In genomic region chr15:102045691-102046090, GRCm38 (mm10) we compare ENCODE assay signal across 24 mouse cellular contexts. TPM values are rescaled to one million over a fixed set of nuclear protein-coding genes. Genes with fewer than 3 reads are reported as not detected.
DNase-seq lines count a peak whose midpoint lies in the region; ATAC-seq and TF ChIP-seq lines count a peak whose summit lies in the region.
"Had no signal": no experiment of that assay in that cellular context is flagged by ENCODE, and none has a peak within 500 bp of the region (broad histone marks: within the 10 kb centered on the region; RNA-seq: fewer than 3 reads in every experiment).

No protein-coding gene starts in this region.

- TF ChIP-seq EP300 in stomach, postnatal 0 days (optimal IDR thresholded peaks at IDR 0.05), result no peak

- H3K4me2 ChIP-seq in stomach, postnatal 0 days (replicated peaks; ENCODE audit: low read depth), result no peak overlapping the region
- H3K4me2 ChIP-seq: embryonic facial prominence, embryonic 12.5 days; embryonic facial prominence, embryonic 15.5 days; forebrain, embryonic 12.5 days; forebrain, embryonic 15.5 days; hindbrain, embryonic 13.5 days; intestine, embryonic 15.5 days had no signal

- 81% methylated on average over 10 of the region's 10 CpGs for WGBS in stomach, postnatal 0 days

- in situ Hi-C loops in Patski (cut with MboI; ENCODE audit: low pct_unique_long_range_greater_than_20kb), result no loop called here

- H3K9me3 ChIP-seq in stomach, postnatal 0 days (ENCODE audit: control insufficient read depth, low read length), result no peaks in the 10 kb centered on the region
- H3K9me3 ChIP-seq: embryonic facial prominence, embryonic 12.5 days; embryonic facial prominence, embryonic 15.5 days; forebrain, embryonic 12.5 days; forebrain, embryonic 15.5 days; heart, embryonic 10.5 days; hindbrain, embryonic 13.5 days; intestine, embryonic 15.5 days had no signal

- CTCF ChIA-PET in Patski (lab: Charles Lee), result interaction anchor here (1.4 kb wide), 1 partner anchor 20 kb away, joined by 4 read pairs; no protein-coding TSS in a partner anchor

- peak; percentile 95 for ATAC-seq in Patski
- peak; percentile 30; the same call in 1 of the 2 replicates for ATAC-seq in stomach, postnatal 0 days (ENCODE audit: low FRiP score, low TSS enrichment)
- no peak for ATAC-seq in activated CD4-positive, CD25-positive, alpha-beta regulatory T cell, adult 4 months
- ATAC-seq: forebrain, embryonic 15.5 days; hindbrain, embryonic 16.5 days had no signal

- H3K79me2 ChIP-seq in C2C12 (ENCODE audit: control insufficient read depth, insufficient read depth), result no peaks in the 10 kb centered on the region

- no peaks in the 10 kb centered on the region for H3K79me3 ChIP-seq in C2C12 (ENCODE audit: low read depth)

- no peak overlapping the region for H3ac ChIP-seq in C2C12 (ENCODE audit: control insufficient read depth, insufficient read length, low read depth)

- POLR2A ChIA-PET in Patski (lab: Charles Lee), result interaction anchor here (0.7 kb wide), 1 partner anchor 751 kb away, joined by 3 read pairs; no protein-coding TSS in a partner anchor

- no peak overlapping the region for H3K9ac ChIP-seq in stomach, postnatal 0 days (ENCODE audit: low read length)
- H3K9ac ChIP-seq: embryonic facial prominence, embryonic 12.5 days; embryonic facial prominence, embryonic 15.5 days; forebrain, embryonic 12.5 days; forebrain, embryonic 15.5 days; hindbrain, embryonic 13.5 days; intestine, embryonic 15.5 days had no signal

- H3K4me1 ChIP-seq in stomach, postnatal 0 days (replicated peaks; ENCODE audit: control insufficient read depth, insufficient read depth), result no peaks in the 10 kb centered on the region
- H3K4me1 ChIP-seq: embryonic facial prominence, embryonic 12.5 days; embryonic facial prominence, embryonic 15.5 days; forebrain, embryonic 12.5 days; forebrain, embryonic 15.5 days; heart, embryonic 10.5 days; hindbrain, embryonic 13.5 days; intestine, embryonic 15.5 days had no signal

- peak; percentile 94 for DNase-seq in 3T3-L1 (ENCODE audit: low read depth, low spot score)
- peak; percentile 85 for DNase-seq in Patski (ENCODE audit: low read depth, low spot score)
- DNase-seq in stomach, postnatal 0 days (ENCODE audit: low spot score), result no peak
- DNase-seq in kidney, postnatal 25 days, result no peak
- DNase-seq in left cerebral cortex, postnatal 25 days (ENCODE audit: low spot score in 2 of 2), result no peak
- DNase-seq: adrenal gland, postnatal 10 days; adrenal gland, postnatal 36 days; cerebellum, adult 18-20 months; cerebellum, adult 9-10 months; cerebellum, postnatal 14 days; gastrocnemius, postnatal 25 days; heart, adult 2 months; kidney, adult 11 months had no signal

- H3K27me3 ChIP-seq in C2C12 (ENCODE audit: control insufficient read depth, insufficient read depth, insufficient read length) (no peaks in the 10 kb centered on the region), Patski (no peaks in the 10 kb centered on the region)
- H3K27me3 ChIP-seq in stomach, postnatal 0 days (ENCODE audit: control insufficient read depth, insufficient read depth, low read length), result no peaks in the 10 kb centered on the region
- H3K27me3 ChIP-seq: embryonic facial prominence, embryonic 12.5 days; embryonic facial prominence, embryonic 15.5 days; forebrain, embryonic 15.5 days; hindbrain, embryonic 13.5 days; intestine, embryonic 15.5 days had no signal

- TF ChIP-seq CTCF in C2C12 (IDR thresholded peaks at IDR 0.05; ENCODE audit: control insufficient read depth, insufficient read depth, insufficient read length), result no peak
- TF ChIP-seq CTCF in Patski (IDR thresholded peaks at IDR 0.05), result no peak
- TF ChIP-seq CTCF in stomach, postnatal 0 days (IDR thresholded peaks at IDR 0.05; ENCODE audit: low read depth), result no peak

- H3K4me3 ChIP-seq in C2C12 (ENCODE audit: insufficient read depth, poor library complexity, severe bottlenecking), result no peak overlapping the region
- H3K4me3 ChIP-seq in stomach, postnatal 0 days (ENCODE audit: low read depth, low read length), result no peak overlapping the region
- H3K4me3 ChIP-seq: embryonic facial prominence, embryonic 12.5 days; embryonic facial prominence, embryonic 15.5 days; erythroblast, embryonic 14.5 days; forebrain, embryonic 12.5 days; forebrain, embryonic 15.5 days; heart, adult 2 months; heart, embryonic 10.5 days; hindbrain, embryonic 13.5 days; intestine, embryonic 15.5 days had no signal

- no peaks in the 10 kb centered on the region for H3K36me3 ChIP-seq in C2C12 (ENCODE audit: control insufficient read depth, insufficient read depth)
- no peaks in the 10 kb centered on the region for H3K36me3 ChIP-seq in stomach, postnatal 0 days (ENCODE audit: control insufficient read depth, insufficient read depth, low read length)
- H3K36me3 ChIP-seq: embryonic facial prominence, embryonic 12.5 days; embryonic facial prominence, embryonic 15.5 days; forebrain, embryonic 12.5 days; forebrain, embryonic 15.5 days; heart, embryonic 10.5 days; hindbrain, embryonic 13.5 days; intestine, embryonic 15.5 days had no signal

- intact Hi-C loops in left cerebral cortex, postnatal 25 days (cut with DNase I), result no loop called here

- H3K27ac ChIP-seq in stomach, postnatal 0 days (replicated peaks), result no peak overlapping the region
- H3K27ac ChIP-seq: embryonic facial prominence, embryonic 12.5 days; embryonic facial prominence, embryonic 15.5 days; forebrain, embryonic 12.5 days; forebrain, embryonic 15.5 days; heart, adult 2 months; heart, embryonic 10.5 days; hindbrain, embryonic 13.5 days; intestine, embryonic 15.5 days had no signal

TF ChIP-seq in C2C12, 6 proteins besides CTCF, POLR2A, EP300 and RAD21:
- TF ChIP-seq USF1 (IDR thresholded peaks at IDR 0.05; ENCODE audit: low read depth) (no peak), MAX (IDR thresholded peaks at IDR 0.05) (peak; percentile 33), MYOG (IDR thresholded peaks at IDR 0.05; ENCODE audit: control insufficient read depth, extremely low read depth, insufficient read length) (no peak), CEBPB (IDR thresholded peaks at IDR 0.05; ENCODE audit: low read depth) (no peak), MYOD1 (IDR thresholded peaks at IDR 0.05; ENCODE audit: control insufficient read depth, insufficient read length, low read depth) (peak; percentile 45), FOSL1 (IDR thresholded peaks at IDR 0.05; ENCODE audit: insufficient read depth, low read length, poor library complexity, severe bottlenecking) (peak; percentile 99)
TF ChIP-seq in C2C12: peak in this region for 3.

RNA-seq across cellular contexts. Expression of gene Krt18, which starts 17.7 kb away (rescaled TPM):
- polyA plus RNA-seq in C2C12 (2012; fragmentation: generic; extraction: Trizol) (0.04 TPM), Patski (2021) (24.8 TPM)
- polyA plus RNA-seq in stomach, postnatal 0 days (2015; fragmentation: Nextera tagmentation; extraction: Ambion mirVana), result 715 and 753 TPM in 2 replicates
- not detected for polyA plus RNA-seq in activated CD4-positive, CD25-positive, alpha-beta regulatory T cell, adult 4 months (2017; shearing (Covaris generic))
- total RNA-seq in left cerebral cortex, postnatal 25 days (2021), result under 1 TPM in 1 of 2 experiments, not detected in 1; 0.69 TPM

RNA-seq across cellular contexts. Expression of gene Eif4b, which starts 27.9 kb away (rescaled TPM):
- 268 TPM for polyA plus RNA-seq in C2C12 (2012; fragmentation: generic; extraction: Trizol)
- 237 TPM for polyA plus RNA-seq in Patski (2021)
- 46.5 and 48.4 TPM in 2 replicates for polyA plus RNA-seq in stomach, postnatal 0 days (2015; fragmentation: Nextera tagmentation; extraction: Ambion mirVana)
- 100 to 1,000 TPM in 1 of 2 experiments, 10 to 100 TPM in 1; 87.7 to 132 TPM for polyA plus RNA-seq in activated CD4-positive, CD25-positive, alpha-beta regulatory T cell, adult 4 months (2017; shearing (Covaris generic))
- total RNA-seq in left cerebral cortex, postnatal 25 days (2021), result 100 to 1,000 TPM; 157 to 161 TPM

RNA-seq across cellular contexts. Expression of gene Krt8, which starts 41.4 kb away (rescaled TPM):
- polyA plus RNA-seq in C2C12 (2012; fragmentation: generic; extraction: Trizol) (0.20 TPM), Patski (2021) (73.5 TPM)
- polyA plus RNA-seq in stomach, postnatal 0 days (2015; fragmentation: Nextera tagmentation; extraction: Ambion mirVana), result 1,902 and 1,960 TPM in 2 replicates
- polyA plus RNA-seq in activated CD4-positive, CD25-positive, alpha-beta regulatory T cell, adult 4 months (2017; shearing (Covaris generic)), result not detected
- under 1 TPM in 1 of 2 experiments, not detected in 1; 0.32 TPM for total RNA-seq in left cerebral cortex, postnatal 25 days (2021)

RNA-seq across cellular contexts. Expression of gene Tns2, which starts 54.5 kb away (rescaled TPM):
- 67.8 TPM for polyA plus RNA-seq in C2C12 (2012; fragmentation: generic; extraction: Trizol)
- polyA plus RNA-seq in Patski (2021), result 53.6 TPM
- 11.9 and 15.5 TPM in 2 replicates for polyA plus RNA-seq in stomach, postnatal 0 days (2015; fragmentation: Nextera tagmentation; extraction: Ambion mirVana)
- 1 to 10 TPM; 1.5 to 2.9 TPM for polyA plus RNA-seq in activated CD4-positive, CD25-positive, alpha-beta regulatory T cell, adult 4 months (2017; shearing (Covaris generic))
- total RNA-seq in left cerebral cortex, postnatal 25 days (2021), result 10 to 100 TPM; 11.8 to 19.1 TPM

Comparison
In these comparisons a context has a peak if more than half of its experiments do, and no peak if none do; other contexts are left out.
1. DNase-seq: peak in 3T3-L1 (single experiment) and Patski (single experiment); none in stomach, postnatal 0 days (single experiment), kidney, postnatal 25 days (0 of 2) and left cerebral cortex, postnatal 25 days (0 of 2).
2. RNA of gene Krt18, which starts 17.7 kb away (polyA plus RNA-seq): 715 to 753 TPM in stomach, postnatal 0 days; 24.8 TPM in Patski (single experiment), not detected in activated CD4-positive, CD25-positive, alpha-beta regulatory T cell, adult 4 months and 0.04 TPM in C2C12 (single experiment); every median in the first group is over 10 times any median in the second.
3. RNA of gene Krt8, which starts 41.4 kb away (polyA plus RNA-seq): 1,902 to 1,960 TPM in stomach, postnatal 0 days and 73.5 TPM in Patski (single experiment); 0.20 TPM in C2C12 (single experiment) and not detected in activated CD4-positive, CD25-positive, alpha-beta regulatory T cell, adult 4 months; every median in the first group is over 10 times any median in the second.